Mouse (Mus musculus): ENCODE measurements at regions not wholly inside any gene's neighbourhood (a gene's known extent, or its start where the extent isn't known, plus 50 kb on each side); places are given as distances from the start of the nearest gene placed in this dataset.

GRCm38 (mm10) chr5:74834401-74834800, 131.7 kb upstream of the Lnx1 start:
- in situ Hi-C loops (cut with MboI; ENCODE audit: low sequenced_read_pairs in 2 of 2, unreplicated experiment in 2 of 2): no loop called here
- Histone ChIP-seq H3K4me1 (ENCODE audit: control insufficient read depth in 2 of 2, insufficient read depth in 2 of 2, low read length in 2 of 2, poor library complexity in 1 of 2) (no peaks in the 10 kb centered on the region), H3K9ac (ENCODE audit: insufficient read depth, low read depth, low read length, poor library complexity, severe bottlenecking) (no peak overlapping the region), H3K27ac (ENCODE audit: insufficient read depth, low read depth, low read length, poor library complexity, severe bottlenecking) (no peak overlapping the region), H3K9me3 (ENCODE audit: control insufficient read depth, insufficient read depth, low read depth, low read length) (no peaks in the 10 kb centered on the region), H3K4me3 (ENCODE audit: insufficient read depth in 1 of 2, low read depth in 1 of 2, low read length in 2 of 2, poor library complexity in 1 of 2, severe bottlenecking in 1 of 2) (no peak overlapping the region), H3K36me3 (ENCODE audit: control insufficient read depth, insufficient read depth, low read length, poor library complexity, severe bottlenecking) (no peaks in the 10 kb centered on the region)
- DNase-seq (ENCODE audit: low read depth, low spot score): no peak
- TF ChIP-seq CHD2 (IDR thresholded peaks at IDR 0.05; ENCODE audit: low read depth, low read length): no peak
- no peak for TF ChIP-seq HCFC1 (IDR thresholded peaks at IDR 0.05; ENCODE audit: borderline replicate concordance, insufficient read depth, low read length)
- no peak for TF ChIP-seq ZNF384 (IDR thresholded peaks at IDR 0.05; ENCODE audit: low read depth, low read length)
- TF ChIP-seq MAFK (IDR thresholded peaks at IDR 0.05; ENCODE audit: insufficient read depth, low read depth, low read length): no peak
- TF ChIP-seq ZC3H11A (IDR thresholded peaks at IDR 0.05; ENCODE audit: borderline replicate concordance, low read depth, low read length): no peak

GRCm38 (mm10) chr5:74833887-74834286, 131.2 kb upstream of the Lnx1 start:
- H3K36me3 ChIP-seq (ENCODE audit: control insufficient read depth, insufficient read depth, low read length, poor library complexity, severe bottlenecking): no peaks in the 10 kb centered on the region
- TF ChIP-seq HCFC1 (IDR thresholded peaks at IDR 0.05; ENCODE audit: borderline replicate concordance, insufficient read depth, low read length): no peak
- no peak for TF ChIP-seq MAFK (IDR thresholded peaks at IDR 0.05; ENCODE audit: insufficient read depth, low read depth, low read length)
- TF ChIP-seq ZC3H11A (IDR thresholded peaks at IDR 0.05; ENCODE audit: borderline replicate concordance, low read depth, low read length): no peak
- TF ChIP-seq ZNF384 (IDR thresholded peaks at IDR 0.05; ENCODE audit: low read depth, low read length): no peak
- no peak for TF ChIP-seq CHD2 (IDR thresholded peaks at IDR 0.05; ENCODE audit: low read depth, low read length)
- no peaks in the 10 kb centered on the region for H3K9me3 ChIP-seq (ENCODE audit: control insufficient read depth, insufficient read depth, low read depth, low read length)
- H3K9ac ChIP-seq (ENCODE audit: insufficient read depth, low read depth, low read length, poor library complexity, severe bottlenecking): no peak overlapping the region
- H3K4me3 ChIP-seq (ENCODE audit: insufficient read depth in 1 of 2, low read depth in 1 of 2, low read length in 2 of 2, poor library complexity in 1 of 2, severe bottlenecking in 1 of 2): no peak overlapping the region
- no peak for DNase-seq (ENCODE audit: low read depth, low spot score)
- in situ Hi-C loops (cut with MboI; ENCODE audit: low sequenced_read_pairs in 2 of 2, unreplicated experiment in 2 of 2): no loop called here
- H3K27ac ChIP-seq (ENCODE audit: insufficient read depth, low read depth, low read length, poor library complexity, severe bottlenecking): no peak overlapping the region
- H3K4me1 ChIP-seq (ENCODE audit: control insufficient read depth in 2 of 2, insufficient read depth in 2 of 2, low read length in 2 of 2, poor library complexity in 1 of 2): no peaks in the 10 kb centered on the region

- no peak for DNase-seq (ENCODE audit: low read depth, low spot score)
- no peaks in the 10 kb centered on the region for H3K9me3 ChIP-seq (ENCODE audit: control insufficient read depth, insufficient read depth, low read depth, low read length)
- H3K9ac ChIP-seq (ENCODE audit: insufficient read depth, low read depth, low read length, poor library complexity, severe bottlenecking): no peak overlapping the region
- no peaks in the 10 kb centered on the region for H3K36me3 ChIP-seq (ENCODE audit: control insufficient read depth, insufficient read depth, low read length, poor library complexity, severe bottlenecking)
- no peak overlapping the region for H3K27ac ChIP-seq (ENCODE audit: insufficient read depth, low read depth, low read length, poor library complexity, severe bottlenecking)
- no peaks in the 10 kb centered on the region for H3K4me1 ChIP-seq (ENCODE audit: control insufficient read depth in 2 of 2, insufficient read depth in 2 of 2, low read length in 2 of 2, poor library complexity in 1 of 2)
- no peak overlapping the region for H3K4me3 ChIP-seq (ENCODE audit: insufficient read depth in 1 of 2, low read depth in 1 of 2, low read length in 2 of 2, poor library complexity in 1 of 2, severe bottlenecking in 1 of 2)
- no peak for TF ChIP-seq MAFK (IDR thresholded peaks at IDR 0.05; ENCODE audit: insufficient read depth, low read depth, low read length)
- TF ChIP-seq ZC3H11A (IDR thresholded peaks at IDR 0.05; ENCODE audit: borderline replicate concordance, low read depth, low read length): no peak
- TF ChIP-seq ZNF384 (IDR thresholded peaks at IDR 0.05; ENCODE audit: low read depth, low read length): no peak
- TF ChIP-seq CHD2 (IDR thresholded peaks at IDR 0.05; ENCODE audit: low read depth, low read length): no peak
- no peak for TF ChIP-seq HCFC1 (IDR thresholded peaks at IDR 0.05; ENCODE audit: borderline replicate concordance, insufficient read depth, low read length)
- in situ Hi-C loops (cut with MboI; ENCODE audit: low sequenced_read_pairs in 2 of 2, unreplicated experiment in 2 of 2): no loop called here
Observed at GRCm38 (mm10) chr5:74832011-74832410, 129.3 kb upstream of the Lnx1 start.

- Histone ChIP-seq H3K9ac (ENCODE audit: insufficient read depth, low read depth, low read length, poor library complexity, severe bottlenecking) (no peak overlapping the region), H3K4me3 (ENCODE audit: insufficient read depth in 1 of 2, low read depth in 1 of 2, low read length in 2 of 2, poor library complexity in 1 of 2, severe bottlenecking in 1 of 2) (no peak overlapping the region), H3K36me3 (ENCODE audit: control insufficient read depth, insufficient read depth, low read length, poor library complexity, severe bottlenecking) (no peaks in the 10 kb centered on the region), H3K4me1 (ENCODE audit: control insufficient read depth in 2 of 2, insufficient read depth in 2 of 2, low read length in 2 of 2, poor library complexity in 1 of 2) (no peaks in the 10 kb centered on the region), H3K27ac (ENCODE audit: insufficient read depth, low read depth, low read length, poor library complexity, severe bottlenecking) (no peak overlapping the region), H3K9me3 (ENCODE audit: control insufficient read depth, insufficient read depth, low read depth, low read length) (no peaks in the 10 kb centered on the region)
- TF ChIP-seq HCFC1 (IDR thresholded peaks at IDR 0.05; ENCODE audit: borderline replicate concordance, insufficient read depth, low read length): no peak
- TF ChIP-seq MAFK (IDR thresholded peaks at IDR 0.05; ENCODE audit: insufficient read depth, low read depth, low read length): no peak
- TF ChIP-seq ZC3H11A (IDR thresholded peaks at IDR 0.05; ENCODE audit: borderline replicate concordance, low read depth, low read length): no peak
- no peak for TF ChIP-seq CHD2 (IDR thresholded peaks at IDR 0.05; ENCODE audit: low read depth, low read length)
- no peak for TF ChIP-seq ZNF384 (IDR thresholded peaks at IDR 0.05; ENCODE audit: low read depth, low read length)
- in situ Hi-C loops (cut with MboI; ENCODE audit: low sequenced_read_pairs in 2 of 2, unreplicated experiment in 2 of 2): no loop called here
- no peak for DNase-seq (ENCODE audit: low read depth, low spot score)
Observed at GRCm38 (mm10) chr5:74830646-74831045, 127.9 kb upstream of the Lnx1 start.

GRCm38 (mm10) chr5:74829003-74829402, 126.3 kb upstream of the Lnx1 start:
- DNase-seq (ENCODE audit: low read depth, low spot score): no peak
- Histone ChIP-seq H3K9ac (ENCODE audit: insufficient read depth, low read depth, low read length, poor library complexity, severe bottlenecking) (no peak overlapping the region), H3K4me1 (ENCODE audit: control insufficient read depth in 2 of 2, insufficient read depth in 2 of 2, low read length in 2 of 2, poor library complexity in 1 of 2) (no peaks in the 10 kb centered on the region), H3K27ac (ENCODE audit: insufficient read depth, low read depth, low read length, poor library complexity, severe bottlenecking) (no peak overlapping the region), H3K9me3 (ENCODE audit: control insufficient read depth, insufficient read depth, low read depth, low read length) (no peaks in the 10 kb centered on the region), H3K4me3 (ENCODE audit: insufficient read depth in 1 of 2, low read depth in 1 of 2, low read length in 2 of 2, poor library complexity in 1 of 2, severe bottlenecking in 1 of 2) (no peak overlapping the region), H3K36me3 (ENCODE audit: control insufficient read depth, insufficient read depth, low read length, poor library complexity, severe bottlenecking) (no peaks in the 10 kb centered on the region)
- TF ChIP-seq HCFC1 (IDR thresholded peaks at IDR 0.05; ENCODE audit: borderline replicate concordance, insufficient read depth, low read length) (no peak), MAFK (IDR thresholded peaks at IDR 0.05; ENCODE audit: insufficient read depth, low read depth, low read length) (no peak), CHD2 (IDR thresholded peaks at IDR 0.05; ENCODE audit: low read depth, low read length) (no peak), ZNF384 (IDR thresholded peaks at IDR 0.05; ENCODE audit: low read depth, low read length) (no peak), ZC3H11A (IDR thresholded peaks at IDR 0.05; ENCODE audit: borderline replicate concordance, low read depth, low read length) (no peak)
- in situ Hi-C loops (cut with MboI; ENCODE audit: low sequenced_read_pairs in 2 of 2, unreplicated experiment in 2 of 2): no loop called here
